Mouse (Mus musculus) lung, postnatal 0 days (tissue): Measurements from ENCODE around the gene Pde2a.
"Not testable (repeated sequence)": the region's sequence is repeated elsewhere in the genome, so short reads cannot be mapped to it uniquely, and the experiment has no call there.

Experiments used
- CTCF ChIP-seq: IDR thresholded peaks from 2 replicates; pipeline ENCODE4 v1.5.1; 2016; ENCODE audit warnings: antibody characterized with exemption, mild to moderate bottlenecking
- EP300 ChIP-seq: IDR thresholded peaks from 2 replicates; pipeline ENCODE4 v1.6.1; 2016; ENCODE audit warnings: antibody characterized with exemption, mild to moderate bottlenecking, control low read depth

- not testable (repeated sequence) for TF ChIP-seq CTCF, EP300
Observed at GRCm38 (mm10) chr7:101555473-101555872, 134.0 kb downstream of the Pde2a start.
